Mouse (Mus musculus): ENCODE data around the gene Nptn. TPM values are rescaled to one million over a fixed set of nuclear protein-coding genes. Genes with fewer than 3 reads are reported as not detected.
"Not testable (repeated sequence)": the region's sequence is repeated elsewhere in the genome, so short reads cannot be mapped to it uniquely, and the experiment has no call there.

Nptn gene
- polyA plus RNA-seq, 1 experiment from 2014 or later: 144 TPM

DNA sequence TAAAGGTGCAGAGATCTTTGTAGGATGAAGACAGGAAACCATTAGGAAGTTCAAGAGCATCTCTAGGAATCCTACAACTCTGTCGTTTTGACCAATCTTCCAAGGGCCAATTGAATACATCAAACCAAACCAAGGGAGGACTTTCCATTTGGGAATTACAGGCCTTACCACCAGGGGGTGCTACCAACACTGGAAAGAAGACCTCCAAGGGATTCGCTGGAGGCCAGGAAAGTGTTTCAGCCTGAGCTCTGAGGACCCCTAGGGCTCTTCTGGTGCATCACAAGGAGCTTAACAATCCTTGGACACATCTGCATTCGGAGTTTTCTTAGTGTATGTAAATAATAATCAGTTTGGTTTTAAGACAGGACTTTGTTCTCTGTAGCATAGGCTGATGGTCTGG lies 3.4 kb upstream of the Nptn start:
- H3K36me3 ChIP-seq (replicated peaks): no peaks in the 10 kb centered on the region
- H3K27ac ChIP-seq: no peak overlapping the region
- no peaks in the 10 kb centered on the region for H3K9me3 ChIP-seq
- no peak overlapping the region for H3K9ac ChIP-seq
- peaks cover 7% of the 10 kb centered on the region for H3K4me1 ChIP-seq
- no peak overlapping the region for H3K4me2 ChIP-seq
- ATAC-seq (replicated peaks): no peak
- H3K4me3 ChIP-seq: no peak overlapping the region
- WGBS: 29% methylated on average over 3 of the region's 3 CpGs
- no peaks in the 10 kb centered on the region for H3K27me3 ChIP-seq (replicated peaks)

DNA sequence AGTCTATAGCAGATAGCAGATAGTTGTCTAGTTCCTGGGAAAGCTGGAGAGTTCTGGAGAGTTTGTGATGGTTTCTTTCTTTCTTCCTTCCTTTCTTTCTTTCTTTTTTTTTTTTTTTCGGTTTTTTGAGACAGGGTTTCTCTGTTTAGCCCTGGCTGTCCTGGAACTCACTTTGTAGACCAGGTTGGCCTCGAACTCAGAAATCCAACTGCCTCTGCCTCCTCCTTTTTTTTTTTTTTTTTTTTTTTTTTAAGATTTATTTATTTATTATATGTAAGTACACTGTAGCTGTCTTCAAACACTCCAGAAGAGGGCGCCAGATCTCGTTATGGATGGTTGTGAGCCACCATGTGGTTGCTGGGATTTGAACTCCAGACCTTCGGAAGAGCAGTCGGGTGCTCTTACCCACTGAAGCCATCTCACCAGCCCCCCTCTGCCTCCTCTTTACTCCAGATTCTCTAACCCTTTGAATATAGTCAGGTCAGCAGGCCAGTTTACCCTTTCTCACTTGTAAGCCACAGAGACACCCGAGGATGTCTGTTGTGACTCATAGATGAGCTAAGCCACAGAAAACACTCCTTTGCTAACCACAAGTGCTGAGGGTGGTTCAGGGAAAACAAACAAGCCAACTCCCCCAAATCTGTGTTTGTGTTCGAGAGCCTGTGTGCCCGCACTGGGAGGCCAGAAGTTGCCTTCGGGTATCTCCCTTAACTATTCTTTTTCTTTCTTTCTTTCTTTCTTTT lies 1.4 kb upstream of the Nptn start:
- not testable (repeated sequence) for H3K9me3 ChIP-seq; H3K4me2 ChIP-seq; H3K9ac ChIP-seq; H3K36me3 ChIP-seq (replicated peaks); H3K27me3 ChIP-seq (replicated peaks); ATAC-seq (replicated peaks); H3K4me3 ChIP-seq
- Histone ChIP-seq H3K27ac (0 out of 2 replicates have a peak overlapping the region, but pooled peaks have one; percentile 84), H3K4me1 (peaks cover 15% of the 10 kb centered on the region)
- WGBS: 76% methylated on average over 10 of the region's 10 CpGs

DNA sequence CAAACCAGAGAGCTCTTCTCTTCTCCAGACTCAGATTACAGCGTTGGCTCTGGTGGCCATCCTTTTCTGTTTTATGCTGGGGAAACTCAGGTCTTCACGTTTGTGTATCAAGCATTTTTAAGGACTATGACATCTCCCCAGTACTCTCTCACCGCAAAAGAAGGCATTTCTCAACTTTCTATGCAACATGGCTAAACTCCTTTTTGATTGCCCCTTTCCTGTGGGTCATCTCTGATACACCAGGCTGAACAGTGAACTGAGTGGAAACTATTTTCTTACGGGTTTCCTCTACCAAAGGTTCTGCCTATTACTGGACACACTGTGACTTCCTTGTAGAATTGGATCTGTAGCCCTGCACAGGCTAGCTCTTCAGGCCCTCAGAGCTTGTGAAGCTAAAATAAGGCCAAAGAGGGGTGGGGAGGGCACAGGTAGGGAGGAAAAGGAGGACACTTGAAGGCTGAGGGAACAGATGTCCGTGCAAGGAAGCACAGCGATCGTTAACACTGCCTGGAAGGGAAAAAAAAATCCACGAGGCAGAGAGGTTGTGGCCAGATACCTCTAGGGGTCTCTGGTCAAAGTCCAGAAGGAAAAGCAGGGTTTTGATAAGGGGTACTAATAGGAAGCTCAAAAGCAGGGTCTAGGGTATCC lies 633 bp upstream of the Nptn start:
- H3K27ac ChIP-seq: peak overlapping the region; percentile 84
- WGBS: 32% methylated on average over 8 of the region's 8 CpGs
- ATAC-seq (replicated peaks): no peak; the same call in 1 of the 2 replicates
- H3K4me2 ChIP-seq: peak overlapping the region; percentile 71
- H3K36me3 ChIP-seq (replicated peaks): no peaks in the 10 kb centered on the region
- no peaks in the 10 kb centered on the region for H3K9me3 ChIP-seq
- H3K27me3 ChIP-seq (replicated peaks): no peaks in the 10 kb centered on the region
- H3K9ac ChIP-seq: peak overlapping the region; percentile 46
- H3K4me1 ChIP-seq: peaks cover 15% of the 10 kb centered on the region
- peak overlapping the region; percentile 74 for H3K4me3 ChIP-seq

DNA sequence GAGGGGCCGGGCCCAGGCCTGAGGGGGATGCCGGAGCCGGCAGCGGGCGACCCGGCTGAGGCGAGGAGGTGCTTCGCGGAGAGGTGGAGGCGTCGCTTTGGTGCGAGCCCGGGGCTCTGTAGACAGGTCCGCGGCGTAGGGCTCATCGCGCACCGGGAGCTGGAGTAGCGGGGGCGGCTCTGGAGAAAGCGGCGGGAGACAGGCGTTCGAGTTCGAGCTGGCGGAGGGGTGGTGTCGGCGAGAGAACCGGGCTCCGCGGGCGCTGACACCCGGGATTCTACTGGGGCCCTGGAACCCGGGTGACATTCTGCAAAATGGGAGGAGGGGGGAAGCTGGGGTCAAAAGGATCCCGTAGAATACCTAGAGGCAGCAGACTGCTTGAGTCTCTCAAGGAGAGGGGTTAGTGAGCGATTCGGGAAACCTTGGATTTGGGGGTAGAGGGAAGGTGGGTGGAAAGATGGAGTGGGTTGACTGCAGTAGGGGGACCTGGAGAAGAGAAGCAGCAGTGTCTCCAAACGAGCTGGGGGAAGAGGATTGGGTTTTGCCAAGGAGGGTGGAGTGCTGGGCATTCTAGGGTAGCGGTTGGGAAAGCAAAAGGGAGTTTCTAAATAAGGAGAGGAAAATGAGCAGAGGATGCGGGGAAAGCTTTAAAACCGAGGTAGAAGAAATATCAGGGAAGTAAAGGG lies 684 bp downstream of the Nptn start:
- H3K36me3 ChIP-seq (replicated peaks): no peaks in the 10 kb centered on the region
- H3K4me3 ChIP-seq: peak overlapping the region; percentile 74
- peak overlapping the region; percentile 87 for H3K9ac ChIP-seq
- H3K27ac ChIP-seq: peak overlapping the region; percentile 96
- WGBS: 0% methylated on average over 42 of the region's 42 CpGs
- no peaks in the 10 kb centered on the region for H3K27me3 ChIP-seq (replicated peaks)
- H3K4me1 ChIP-seq: peaks cover 15% of the 10 kb centered on the region
- H3K9me3 ChIP-seq: no peaks in the 10 kb centered on the region
- ATAC-seq (replicated peaks): peak; percentile 81; the same call in 1 of the 2 replicates
- peak overlapping the region; percentile 82 for H3K4me2 ChIP-seq

DNA sequence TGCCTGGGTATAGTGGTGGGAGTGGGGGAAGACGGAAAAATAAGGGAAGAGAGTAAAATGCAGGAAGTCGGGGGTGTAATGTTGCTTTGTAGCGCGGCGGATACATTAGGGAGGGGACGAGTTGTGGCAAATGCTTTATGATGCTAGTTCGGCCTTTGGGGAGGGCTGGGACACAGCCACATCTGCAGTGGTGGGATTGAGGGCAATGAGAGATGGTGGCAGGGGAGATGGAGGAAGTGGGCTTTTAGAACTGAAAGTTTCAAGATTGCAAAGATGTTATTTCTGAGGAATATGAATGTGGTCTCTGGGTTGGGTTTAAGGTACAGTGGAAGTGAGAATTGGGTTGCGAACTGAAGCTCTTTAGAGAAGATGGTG lies 1.2 kb downstream of the Nptn start:
- under 1% methylated on average over 8 of the region's 8 CpGs for WGBS
- Histone ChIP-seq H3K9ac (peak overlapping the region; percentile 87), H3K4me2 (peak overlapping the region; percentile 82), H3K4me3 (peak overlapping the region; percentile 74), H3K4me1 (peaks cover 15% of the 10 kb centered on the region), H3K27ac (peak overlapping the region; percentile 96), H3K9me3 (no peaks in the 10 kb centered on the region), H3K27me3 (replicated peaks) (no peaks in the 10 kb centered on the region), H3K36me3 (replicated peaks) (no peaks in the 10 kb centered on the region)
- no peak for ATAC-seq (replicated peaks)

DNA sequence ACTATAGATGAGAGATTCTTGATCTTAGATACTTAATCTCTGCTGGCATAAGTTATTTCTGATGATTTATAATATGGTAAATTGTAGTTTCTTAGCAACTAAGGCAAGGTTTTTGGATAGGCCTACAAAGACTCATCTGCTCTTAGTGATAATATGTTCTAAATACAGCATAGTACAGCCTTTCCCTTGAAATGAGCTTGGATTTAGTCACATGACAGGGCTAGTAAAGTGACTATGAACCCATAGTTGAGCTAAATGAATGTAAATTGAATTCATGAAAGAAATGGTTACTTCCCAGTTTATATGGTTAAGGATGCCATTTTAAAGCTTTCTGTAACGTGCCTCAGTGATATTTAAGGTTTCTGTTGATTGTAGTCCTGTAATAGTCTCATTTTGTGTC lies 2.3 kb downstream of the Nptn start:
- Histone ChIP-seq H3K4me3 (no peak overlapping the region), H3K27ac (no peak overlapping the region), H3K9ac (no peak overlapping the region), H3K27me3 (replicated peaks) (no peaks in the 10 kb centered on the region), H3K4me2 (peak overlapping the region; percentile 82; the same call in 1 of the 2 replicates), H3K4me1 (peaks cover 15% of the 10 kb centered on the region), H3K36me3 (replicated peaks) (no peaks in the 10 kb centered on the region), H3K9me3 (no peaks in the 10 kb centered on the region)
- ATAC-seq (replicated peaks): no peak
- WGBS: 69% methylated on average over 1 of the region's 1 CpGs

DNA sequence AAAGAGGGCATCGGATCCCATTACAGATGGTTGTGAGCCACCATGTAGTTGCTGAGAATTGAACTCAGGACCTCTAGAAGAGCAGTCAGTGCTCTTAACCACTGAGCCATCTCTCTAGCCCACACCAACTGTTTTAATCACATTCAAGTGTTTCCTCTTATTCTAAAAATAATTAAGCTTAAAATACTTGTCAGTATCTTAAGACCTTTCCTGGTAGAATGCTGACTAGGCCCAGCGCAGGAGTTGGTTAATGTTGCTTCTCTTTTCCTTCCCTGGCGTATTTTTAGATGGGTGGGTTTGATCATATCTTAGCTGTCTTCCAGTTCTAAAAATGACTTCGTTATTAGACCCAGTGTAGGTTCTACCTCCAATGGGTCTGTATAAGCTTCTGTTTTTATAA lies 6.6 kb downstream of the Nptn start:
- Histone ChIP-seq H3K27me3 (replicated peaks) (no peaks in the 10 kb centered on the region), H3K4me2 (no peak overlapping the region), H3K9me3 (no peaks in the 10 kb centered on the region), H3K27ac (no peak overlapping the region), H3K36me3 (replicated peaks) (no peaks in the 10 kb centered on the region), H3K9ac (no peak overlapping the region), H3K4me1 (peaks cover 8% of the 10 kb centered on the region), H3K4me3 (no peak overlapping the region)
- WGBS: 96% methylated on average over 4 of the region's 4 CpGs
- ATAC-seq (replicated peaks): no peak

DNA sequence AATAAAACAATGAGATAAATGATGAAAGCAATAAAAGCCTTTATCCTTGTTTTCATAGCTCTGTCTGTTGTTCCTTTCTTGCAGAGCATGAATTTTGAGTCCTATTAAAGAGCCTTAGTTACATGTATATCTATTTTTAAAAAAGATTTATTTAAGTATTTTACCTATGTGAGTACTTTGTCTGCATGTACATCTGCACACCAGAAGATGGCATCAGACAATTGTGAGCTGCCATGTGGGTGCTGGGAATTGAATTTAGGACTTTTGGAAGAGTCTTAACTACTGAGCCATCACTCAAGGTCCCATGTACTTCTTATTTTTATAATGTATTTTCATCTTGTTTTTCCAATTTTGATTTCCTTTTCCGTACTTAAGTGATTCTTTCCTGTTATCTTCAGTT lies 13.3 kb downstream of the Nptn start:
- no peak for ATAC-seq (replicated peaks)
- Histone ChIP-seq H3K9ac (no peak overlapping the region), H3K36me3 (replicated peaks) (no peaks in the 10 kb centered on the region), H3K4me1 (no peaks in the 10 kb centered on the region), H3K27ac (no peak overlapping the region), H3K27me3 (replicated peaks) (no peaks in the 10 kb centered on the region), H3K4me2 (no peak overlapping the region), H3K4me3 (no peak overlapping the region), H3K9me3 (no peaks in the 10 kb centered on the region)
- WGBS: 96% methylated on average over 1 of the region's 1 CpGs

DNA sequence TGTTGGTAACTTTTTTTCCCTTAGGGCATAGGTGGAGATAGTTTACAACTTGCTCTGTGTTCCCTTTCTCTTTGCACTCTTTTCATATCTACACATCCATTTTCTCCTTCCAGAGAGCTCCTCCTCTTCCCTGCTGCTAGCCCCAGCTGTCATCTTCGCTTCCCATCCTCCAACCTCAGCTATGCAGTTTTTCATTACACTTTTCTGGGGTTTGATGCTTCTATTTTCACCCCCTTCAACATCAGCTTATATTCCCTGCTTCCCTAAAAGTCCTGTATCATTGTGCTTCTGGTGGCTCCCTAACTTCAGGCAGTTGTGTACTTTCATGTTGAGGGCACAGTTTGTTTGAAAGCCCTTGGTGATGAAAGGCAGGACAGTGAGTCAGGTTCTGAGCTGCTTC lies 31.8 kb downstream of the Nptn start:
- Histone ChIP-seq H3K36me3 (replicated peaks) (no peaks in the 10 kb centered on the region), H3K9ac (no peak overlapping the region), H3K4me3 (no peak overlapping the region), H3K27ac (no peak overlapping the region), H3K9me3 (no peaks in the 10 kb centered on the region), H3K4me2 (no peak overlapping the region), H3K27me3 (replicated peaks) (no peaks in the 10 kb centered on the region), H3K4me1 (no peaks in the 10 kb centered on the region; the same call in 1 of the 2 replicates)
- WGBS: 86% methylated on average over 1 of the region's 1 CpGs
- no peak for ATAC-seq (replicated peaks)

DNA sequence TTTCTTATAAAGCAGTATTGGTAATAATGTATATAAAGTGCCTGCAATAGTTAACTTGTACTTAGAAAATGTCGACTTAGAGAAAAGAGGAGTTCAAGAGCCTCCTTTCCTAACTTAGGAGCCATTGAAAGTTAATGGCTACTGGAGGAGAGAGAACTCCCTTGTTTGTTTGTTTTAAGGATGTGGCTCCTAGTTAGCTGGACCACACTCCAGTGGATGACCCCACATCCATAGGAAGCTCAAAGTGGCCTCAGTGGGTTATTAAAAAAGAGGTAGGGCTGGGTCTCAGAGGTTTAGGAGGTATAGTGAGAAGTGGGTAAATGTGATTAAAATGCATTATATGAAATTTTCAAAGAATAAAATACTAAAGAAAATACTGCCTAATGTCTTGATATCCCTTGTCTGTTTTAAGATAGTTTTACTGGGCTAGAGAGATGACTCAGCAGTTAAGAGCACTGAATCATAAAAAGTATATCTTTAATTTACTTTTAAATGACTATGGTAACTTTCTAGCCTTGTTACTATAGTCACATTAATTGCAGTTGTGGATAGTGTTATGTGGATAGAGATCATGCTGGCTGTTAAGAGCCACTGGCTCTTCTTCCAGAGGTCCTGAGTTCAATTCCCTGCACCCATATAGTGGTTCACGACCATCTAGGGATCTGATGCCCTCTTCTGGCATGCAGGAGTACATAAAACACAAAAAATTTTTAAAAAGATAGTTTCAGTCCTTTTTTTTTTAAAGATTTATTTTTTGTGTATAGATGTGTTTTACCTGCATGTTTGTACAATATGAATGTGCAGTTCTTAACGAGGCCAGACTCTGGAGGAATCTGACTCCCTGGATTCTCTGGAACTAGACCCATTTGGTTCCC lies 33.3 kb downstream of the Nptn start:
- no peaks in the 10 kb centered on the region; the same call in 1 of the 2 replicates for H3K4me1 ChIP-seq
- H3K9me3 ChIP-seq: no peaks in the 10 kb centered on the region
- 81% methylated on average over 3 of the region's 3 CpGs for WGBS
- no peak for ATAC-seq (replicated peaks)
- no peaks in the 10 kb centered on the region for H3K27me3 ChIP-seq (replicated peaks)
- H3K36me3 ChIP-seq (replicated peaks): no peaks in the 10 kb centered on the region
- H3K27ac ChIP-seq: no peak overlapping the region
- no peak overlapping the region for H3K4me2 ChIP-seq
- H3K9ac ChIP-seq: no peak overlapping the region
- no peak overlapping the region for H3K4me3 ChIP-seq

DNA sequence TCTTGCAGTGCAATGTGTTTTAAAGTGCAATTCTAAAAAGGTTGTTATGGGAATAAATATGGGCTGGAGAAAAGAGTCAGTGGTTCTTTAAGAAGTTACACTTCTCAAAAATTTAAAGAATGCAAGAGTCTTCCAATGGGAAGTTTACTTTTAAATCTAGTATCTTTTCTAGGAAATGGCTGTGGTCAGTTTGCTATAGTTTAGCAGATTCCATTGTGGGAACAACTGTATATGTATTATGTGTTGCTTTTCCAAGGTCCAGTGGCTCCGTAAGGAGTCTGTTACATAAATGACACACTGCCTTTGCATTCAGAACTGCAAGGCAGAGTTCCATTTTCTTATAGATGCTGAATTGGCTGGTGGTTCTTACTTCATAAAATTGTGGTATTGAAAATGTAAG lies 41.0 kb downstream of the Nptn start:
- no peak overlapping the region for H3K9ac ChIP-seq
- no peaks in the 10 kb centered on the region for H3K9me3 ChIP-seq
- ATAC-seq (replicated peaks): no peak
- H3K27ac ChIP-seq: no peak overlapping the region
- 94% methylated on average over 1 of the region's 1 CpGs for WGBS
- no peak overlapping the region for H3K4me3 ChIP-seq
- H3K27me3 ChIP-seq (replicated peaks): no peaks in the 10 kb centered on the region
- no peak overlapping the region for H3K4me2 ChIP-seq
- H3K36me3 ChIP-seq (replicated peaks): no peaks in the 10 kb centered on the region
- H3K4me1 ChIP-seq: no peaks in the 10 kb centered on the region; the same call in 1 of the 2 replicates

DNA sequence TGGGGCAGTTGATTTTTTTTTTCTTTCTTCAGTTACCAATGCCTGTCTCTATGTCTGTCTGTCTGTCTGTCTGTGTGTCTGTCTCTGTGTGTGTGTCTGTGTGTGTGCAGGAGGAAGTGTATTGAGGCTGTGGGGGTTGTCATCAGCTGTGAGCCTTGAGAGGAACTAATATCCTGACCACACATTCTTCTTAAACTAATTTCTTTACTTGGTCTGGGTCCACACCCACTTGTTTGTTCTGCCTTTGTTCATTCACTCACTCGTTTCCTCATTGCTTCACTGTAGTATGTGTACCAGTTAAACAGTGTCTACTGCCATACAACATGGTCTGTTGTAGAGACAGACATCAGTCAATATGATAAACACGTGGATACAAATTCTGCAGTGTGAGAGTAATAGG lies 45.2 kb downstream of the Nptn start:
- Histone ChIP-seq H3K9ac (no peak overlapping the region), H3K36me3 (replicated peaks) (peaks cover 3% of the 10 kb centered on the region; the same call in 1 of the 2 replicates), H3K27me3 (replicated peaks) (no peaks in the 10 kb centered on the region), H3K27ac (no peak overlapping the region), H3K4me3 (no peak overlapping the region), H3K9me3 (no peaks in the 10 kb centered on the region), H3K4me2 (no peak overlapping the region), H3K4me1 (no peaks in the 10 kb centered on the region)
- WGBS: 86% methylated on average over 2 of the region's 2 CpGs
- ATAC-seq (replicated peaks): no peak
